Mouse (Mus musculus): ENCODE results near the gene Alkbh1. TPM values are rescaled to one million over a fixed set of nuclear protein-coding genes. Genes with fewer than 3 reads are reported as not detected.

Alkbh1 gene
- polyA plus RNA-seq, 1 experiment from 2014 or later: 15.2 TPM

- Histone ChIP-seq H3K4me2 (replicated peaks; ENCODE audit: low read depth, low read length) (no peak overlapping the region), H3K4me1 (ENCODE audit: insufficient read depth, low read depth, low read length) (peaks cover 14% of the 10 kb centered on the region; the same call in 1 of the 2 replicates), H3K36me3 (ENCODE audit: insufficient read depth, low read length) (no peaks in the 10 kb centered on the region), H3K4me3 (ENCODE audit: low read depth, low read length) (no peak overlapping the region), H3K9ac (replicated peaks; ENCODE audit: low read depth) (no peak overlapping the region), H3K27me3 (replicated peaks; ENCODE audit: insufficient read depth, low read length) (no peaks in the 10 kb centered on the region), H3K9me3 (ENCODE audit: low read length) (no peaks in the 10 kb centered on the region), H3K27ac (ENCODE audit: low read length) (no peak overlapping the region)
- ATAC-seq (no peak), DNase-seq (ENCODE audit: low spot score) (peak; percentile 53)
- no peak for TF ChIP-seq CTCF (IDR thresholded peaks at IDR 0.05)
- no peak for TF ChIP-seq EP300 (IDR thresholded peaks at IDR 0.05)
- 23% methylated on average over 7 of the region's 7 CpGs for WGBS
Observed at GRCm38 (mm10) chr12:87410999-87411398, 32.8 kb downstream of the Alkbh1 start.

DNA sequence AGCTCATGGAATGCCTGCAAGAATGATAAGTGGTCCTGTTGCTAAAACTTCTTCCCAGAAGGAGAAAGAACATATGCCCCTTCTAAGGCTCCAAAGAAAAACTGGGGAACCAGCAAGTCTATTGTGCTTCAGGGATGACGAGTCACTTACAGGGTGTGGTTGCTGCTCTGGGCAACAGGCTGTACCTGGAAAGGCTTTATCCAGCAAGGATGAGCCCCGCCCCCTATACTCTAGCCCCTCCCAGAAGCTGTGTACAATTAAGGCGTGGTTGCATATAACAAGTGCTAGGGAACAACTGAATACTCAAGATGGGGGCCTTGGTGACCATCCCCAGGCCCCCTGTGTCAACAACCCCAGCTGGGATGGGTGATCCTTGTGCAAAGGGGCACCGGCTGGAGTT lies 34.7 kb downstream of the Alkbh1 start:
- peak; percentile 36; the same call in 1 of the 2 replicates for ATAC-seq

DNA sequence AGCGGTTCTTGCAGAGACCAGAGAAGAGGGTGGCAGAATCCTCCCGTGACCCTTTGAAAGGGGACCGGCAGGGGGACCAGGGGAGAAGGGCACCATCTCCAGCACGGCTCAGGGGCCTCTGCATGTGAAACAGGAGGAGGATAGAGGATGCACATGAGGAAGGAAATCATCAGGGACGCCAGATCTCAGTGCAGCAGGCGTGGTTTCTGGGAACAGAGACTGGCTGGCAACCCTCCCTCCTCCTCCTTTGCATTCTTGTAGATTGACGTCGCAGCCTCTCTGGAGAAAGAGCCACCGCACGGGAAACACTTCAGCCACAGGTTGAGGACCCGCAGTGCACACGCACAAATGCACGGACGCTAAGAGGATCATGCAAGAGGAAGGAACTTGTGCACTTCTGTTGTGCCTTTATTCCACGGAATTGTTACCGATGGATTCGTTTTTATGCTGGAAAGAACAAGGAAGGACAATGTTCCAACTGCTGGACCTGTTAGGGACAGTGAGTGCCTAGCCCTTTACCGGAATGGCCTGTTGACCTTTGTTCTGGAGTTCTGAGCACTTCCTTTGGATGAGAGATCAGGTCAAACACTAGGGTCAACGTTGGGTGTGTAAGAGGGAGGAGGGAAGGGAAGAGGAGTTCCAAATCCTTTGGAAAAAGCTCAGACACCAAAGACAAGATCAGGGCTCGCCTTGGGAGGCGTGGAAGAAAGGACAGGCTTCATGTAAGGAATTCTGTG lies 35.8 kb downstream of the Alkbh1 start:
- no peaks in the 10 kb centered on the region for H3K36me3 ChIP-seq (ENCODE audit: insufficient read depth, low read length)
- no peaks in the 10 kb centered on the region for H3K27me3 ChIP-seq (replicated peaks; ENCODE audit: insufficient read depth, low read length)
- peak; percentile 84 for ATAC-seq
- H3K9me3 ChIP-seq (ENCODE audit: low read length): no peaks in the 10 kb centered on the region
- 0 out of 2 replicates have a peak overlapping the region, but pooled peaks have one; percentile 20 for H3K9ac ChIP-seq (replicated peaks; ENCODE audit: low read depth)
- H3K4me3 ChIP-seq (ENCODE audit: low read depth, low read length): 0 out of 2 replicates have a peak overlapping the region, but pooled peaks have one; percentile 2
- WGBS: 16% methylated on average over 20 of the region's 21 CpGs
- peaks cover 14% of the 10 kb centered on the region; the same call in 1 of the 2 replicates for H3K4me1 ChIP-seq (ENCODE audit: insufficient read depth, low read depth, low read length)
- DNase-seq (ENCODE audit: low spot score): peak; percentile 94
- H3K4me2 ChIP-seq (replicated peaks; ENCODE audit: low read depth, low read length): peak overlapping the region; percentile 17
- TF ChIP-seq EP300 (IDR thresholded peaks at IDR 0.05): peak; percentile 88
- peak; percentile 23 for TF ChIP-seq CTCF (IDR thresholded peaks at IDR 0.05)
- H3K27ac ChIP-seq (ENCODE audit: low read length): peak overlapping the region; percentile 90

More for the DNA sequence above, 34.7 kb downstream of the Alkbh1 start:
- H3K4me1 ChIP-seq (ENCODE audit: insufficient read depth, low read depth, low read length): peaks cover 14% of the 10 kb centered on the region; the same call in 1 of the 2 replicates
- no peak overlapping the region for H3K4me3 ChIP-seq (ENCODE audit: low read depth, low read length)
- peak; percentile 49 for DNase-seq (ENCODE audit: low spot score)
- TF ChIP-seq EP300 (IDR thresholded peaks at IDR 0.05) (no peak; the same call in 1 of the 2 replicates), CTCF (IDR thresholded peaks at IDR 0.05) (no peak)
- no peak overlapping the region for H3K9ac ChIP-seq (replicated peaks; ENCODE audit: low read depth)
- H3K36me3 ChIP-seq (ENCODE audit: insufficient read depth, low read length): no peaks in the 10 kb centered on the region
- no peak overlapping the region for H3K4me2 ChIP-seq (replicated peaks; ENCODE audit: low read depth, low read length)
- no peaks in the 10 kb centered on the region for H3K27me3 ChIP-seq (replicated peaks; ENCODE audit: insufficient read depth, low read length)
- no peaks in the 10 kb centered on the region for H3K9me3 ChIP-seq (ENCODE audit: low read length)
- H3K27ac ChIP-seq (ENCODE audit: low read length): peak overlapping the region; percentile 55; the same call in 1 of the 2 replicates
- WGBS: 65% methylated on average over 4 of the region's 4 CpGs

GRCm38 (mm10) chr12:87405721-87406120 lies 38.1 kb downstream of the Alkbh1 start:
- Histone ChIP-seq H3K27ac (ENCODE audit: low read length) (peak overlapping the region; percentile 72), H3K27me3 (replicated peaks; ENCODE audit: insufficient read depth, low read length) (no peaks in the 10 kb centered on the region), H3K4me1 (ENCODE audit: insufficient read depth, low read depth, low read length) (peaks cover 14% of the 10 kb centered on the region; the same call in 1 of the 2 replicates), H3K4me2 (replicated peaks; ENCODE audit: low read depth, low read length) (no peak overlapping the region), H3K4me3 (ENCODE audit: low read depth, low read length) (no peak overlapping the region), H3K36me3 (ENCODE audit: insufficient read depth, low read length) (no peaks in the 10 kb centered on the region), H3K9ac (replicated peaks; ENCODE audit: low read depth) (no peak overlapping the region), H3K9me3 (ENCODE audit: low read length) (no peaks in the 10 kb centered on the region)
- WGBS: 45% methylated on average over 3 of the region's 3 CpGs
- ATAC-seq: peak; percentile 70
- peak; percentile 47 for TF ChIP-seq EP300 (IDR thresholded peaks at IDR 0.05)
- no peak for TF ChIP-seq CTCF (IDR thresholded peaks at IDR 0.05)
- DNase-seq (ENCODE audit: low spot score): peak; percentile 81

DNA sequence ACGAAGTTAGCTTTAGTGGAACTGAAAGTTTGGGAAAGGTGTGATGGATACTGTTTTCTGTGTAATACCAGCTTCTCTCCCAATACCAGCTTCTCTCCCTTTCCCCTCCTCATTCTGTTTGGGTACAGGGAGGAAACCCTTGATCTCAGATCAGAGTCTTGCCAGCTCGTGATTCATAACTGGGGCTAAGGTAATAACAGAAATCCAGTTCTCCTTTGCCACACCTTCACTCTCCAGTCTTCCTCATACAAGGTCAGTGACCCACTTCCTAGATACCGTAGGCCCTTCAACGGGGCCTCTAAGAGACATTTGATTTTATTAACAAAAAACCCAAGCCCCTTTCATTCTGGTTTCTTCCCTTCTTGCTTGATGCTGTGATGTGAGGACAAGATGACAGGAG lies 38.7 kb downstream of the Alkbh1 start:
- no peaks in the 10 kb centered on the region for H3K36me3 ChIP-seq (ENCODE audit: insufficient read depth, low read length)
- no peak overlapping the region for H3K4me3 ChIP-seq (ENCODE audit: low read depth, low read length)
- H3K27me3 ChIP-seq (replicated peaks; ENCODE audit: insufficient read depth, low read length): no peaks in the 10 kb centered on the region
- DNase-seq (ENCODE audit: low spot score) (peak; percentile 70), ATAC-seq (no peak)
- no peak overlapping the region for H3K9ac ChIP-seq (replicated peaks; ENCODE audit: low read depth)
- peak overlapping the region; percentile 72 for H3K27ac ChIP-seq (ENCODE audit: low read length)
- WGBS: 62% methylated on average over 4 of the region's 4 CpGs
- H3K4me1 ChIP-seq (ENCODE audit: insufficient read depth, low read depth, low read length): peaks cover 14% of the 10 kb centered on the region; the same call in 1 of the 2 replicates
- TF ChIP-seq EP300 (IDR thresholded peaks at IDR 0.05) (no peak), CTCF (IDR thresholded peaks at IDR 0.05) (no peak)
- no peak overlapping the region for H3K4me2 ChIP-seq (replicated peaks; ENCODE audit: low read depth, low read length)
- H3K9me3 ChIP-seq (ENCODE audit: low read length): no peaks in the 10 kb centered on the region

GRCm38 (mm10) chr12:87401883-87402282 lies 41.9 kb downstream of the Alkbh1 start:
- H3K9ac ChIP-seq (replicated peaks; ENCODE audit: low read depth): no peak overlapping the region
- no peaks in the 10 kb centered on the region for H3K27me3 ChIP-seq (replicated peaks; ENCODE audit: insufficient read depth, low read length)
- H3K36me3 ChIP-seq (ENCODE audit: insufficient read depth, low read length): no peaks in the 10 kb centered on the region
- no peak overlapping the region for H3K4me2 ChIP-seq (replicated peaks; ENCODE audit: low read depth, low read length)
- ATAC-seq: no peak; the same call in 1 of the 2 replicates
- DNase-seq (ENCODE audit: low spot score): no peak
- H3K4me1 ChIP-seq (ENCODE audit: insufficient read depth, low read depth, low read length): no peaks in the 10 kb centered on the region
- no peaks in the 10 kb centered on the region for H3K9me3 ChIP-seq (ENCODE audit: low read length)
- WGBS: 38% methylated on average over 6 of the region's 6 CpGs
- no peak overlapping the region; the same call in 1 of the 2 replicates for H3K27ac ChIP-seq (ENCODE audit: low read length)
- no peak for TF ChIP-seq EP300 (IDR thresholded peaks at IDR 0.05)
- no peak for TF ChIP-seq CTCF (IDR thresholded peaks at IDR 0.05)
- H3K4me3 ChIP-seq (ENCODE audit: low read depth, low read length): no peak overlapping the region
